Mouse (Mus musculus) lung, postnatal 0 days (tissue): ENCODE results near the gene Dync1i1.
A peak's percentile ranks its signal among the peaks of the same experiment; 100 is the strongest.

ENCODE experiments used
- CTCF ChIP-seq: IDR thresholded peaks from 2 replicates; pipeline ENCODE4 v1.5.1; 2016; ENCODE audit warnings: antibody characterized with exemption, mild to moderate bottlenecking
- EP300 ChIP-seq: IDR thresholded peaks from 2 replicates; pipeline ENCODE4 v1.6.1; 2016; ENCODE audit warnings: antibody characterized with exemption, mild to moderate bottlenecking, control low read depth

DNA sequence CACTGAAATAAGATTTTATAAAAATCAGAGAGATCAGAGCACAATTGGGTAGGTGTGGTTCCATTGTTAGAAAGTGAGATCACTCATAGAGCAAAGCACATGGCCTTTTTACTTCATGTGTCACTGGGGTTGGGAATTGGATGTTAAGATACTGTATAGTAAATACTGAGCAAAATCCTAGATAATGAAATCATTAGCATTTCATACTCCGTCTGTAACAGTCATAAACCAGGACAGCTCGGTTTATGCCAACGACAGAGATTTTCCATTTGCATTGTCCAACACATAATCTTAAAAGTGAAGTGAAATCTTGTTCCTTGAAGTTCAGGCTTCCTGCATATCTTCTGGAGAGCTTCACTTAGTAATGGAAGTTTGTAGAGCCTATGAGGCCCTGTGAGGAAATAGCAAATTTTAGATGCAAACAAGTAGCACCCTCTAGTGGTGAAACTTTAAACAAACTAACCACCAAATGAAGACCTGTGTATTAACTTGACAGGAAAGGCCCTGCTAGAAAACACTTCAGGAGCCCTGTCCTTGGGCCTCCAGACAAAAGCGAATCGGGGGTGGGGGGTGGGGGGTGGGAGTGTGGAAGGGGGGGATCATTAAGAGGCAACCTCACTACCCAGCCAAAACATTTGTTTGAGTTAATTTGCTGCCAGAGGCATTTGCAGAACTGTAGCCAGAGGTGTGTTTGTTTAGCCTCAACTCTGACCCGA, 76.8 kb downstream of the Dync1i1 start:
- peak; percentile 70 for TF ChIP-seq CTCF
- TF ChIP-seq EP300 = no peak
